Mouse (Mus musculus): Measurements from ENCODE around the gene Agpat4.

GRCm38 (mm10) chr17:12204689-12205014 lies 86.1 kb downstream of the Agpat4 start:
- no peak for TF ChIP-seq CTCF (IDR thresholded peaks at IDR 0.05)
- TF ChIP-seq EP300 (IDR thresholded peaks at IDR 0.05), result no peak

All from lung, postnatal 0 days (tissue).